Mouse (Mus musculus) forebrain, embryonic 13.5 days (tissue): ENCODE data around the gene Klhl26. TPM values are rescaled to one million over a fixed set of nuclear protein-coding genes. Genes with fewer than 3 reads are reported as not detected.

ENCODE experiments used
- ATAC-seq: fragments of 200-750 bp; cut with Nextera tagmentation; 2 replicates; pipeline ENCODE4 v1.8.0; 2017
- H3K27ac ChIP-seq: fragments of 300-500 bp; sonication (generic); 2 replicates; pipeline ENCODE4 v1.5.1; 2015; ENCODE audit warnings: inconsistent platforms, mild to moderate bottlenecking, moderate library complexity
- H3K27me3 ChIP-seq: fragments of 300-500 bp; sonication (generic); 2 replicates; pipeline ENCODE4 v1.6.1; 2015; ENCODE audit warnings: mild to moderate bottlenecking, inconsistent platforms
- H3K36me3 ChIP-seq: fragments of 300-500 bp; sonication (generic); 2 replicates; pipeline ENCODE4 v1.6.1; 2015; ENCODE audit warnings: mild to moderate bottlenecking, inconsistent platforms; ENCODE audit not compliant: poor library complexity, severe bottlenecking
- H3K4me1 ChIP-seq: fragments of 300-500 bp; sonication (generic); 2 replicates; pipeline ENCODE4 v1.6.1; 2015; ENCODE audit warnings: inconsistent platforms
- H3K4me2 ChIP-seq: fragments of 300-500 bp; sonication (generic); 2 replicates; pipeline ENCODE4 v1.6.1; 2015; ENCODE audit warnings: inconsistent platforms, mild to moderate bottlenecking, moderate library complexity
- H3K4me3 ChIP-seq: fragments of 300-500 bp; sonication (generic); 2 replicates; pipeline ENCODE4 v1.5.1; 2015; ENCODE audit warnings: mild to moderate bottlenecking, inconsistent platforms
- H3K9ac ChIP-seq: fragments of 300-500 bp; sonication (generic); 2 replicates; pipeline ENCODE4 v1.6.1; 2015; ENCODE audit warnings: mild to moderate bottlenecking, inconsistent platforms
- H3K9me3 ChIP-seq: fragments of 300-500 bp; sonication (generic); replicated peaks from 2 replicates; pipeline ENCODE4 v1.6.1; 2016; ENCODE audit warnings: inconsistent platforms
- WGBS: fragments of 180-500 bp; shearing (Covaris S2); methylation state at CpG from one replicate; pipeline ENCODE4 v1.1.7; 2015; 5-methylcytosine and 5-hydroxymethylcytosine counted together
- polyA plus RNA-seq: library from polyadenylated mRNA; unstranded; fragments of >200 nt; fragmentation: Nextera tagmentation; extraction: Ambion mirVana; gene quantifications from 2 replicates; pipeline ENCODE4 v1.2.1, GENCODE M21; 2015

Klhl26 gene
- polyA plus RNA-seq, 1 experiment from 2014 or later = 15.3 TPM

GRCm38 (mm10) chr8:70457882-70458281 lies 18.9 kb downstream of the Klhl26 start:
- Histone ChIP-seq H3K36me3 (0 out of 2 replicates have a peak, but pooled peaks cover 6% of the 10 kb centered on the region), H3K9me3 (no peaks in the 10 kb centered on the region; the same call in 1 of the 2 replicates), H3K27me3 (no peaks in the 10 kb centered on the region), H3K9ac (no peak overlapping the region), H3K4me2 (no peak overlapping the region), H3K4me1 (no peaks in the 10 kb centered on the region), H3K4me3 (no peak overlapping the region), H3K27ac (no peak overlapping the region)
- ATAC-seq = no peak
- 89% methylated on average over 6 of the region's 6 CpGs for WGBS

GRCm38 (mm10) chr8:70456996-70457395 lies 19.8 kb downstream of the Klhl26 start:
- ATAC-seq = no peak
- WGBS = 92% methylated on average over 1 of the region's 1 CpGs
- 0 out of 2 replicates have a peak, but pooled peaks cover 5% of the 10 kb centered on the region for H3K27me3 ChIP-seq

GRCm38 (mm10) chr8:70453852-70454251 lies 22.9 kb downstream of the Klhl26 start:
- Histone ChIP-seq H3K4me2 (no peak overlapping the region), H3K4me3 (no peak overlapping the region), H3K36me3 (peaks cover 29% of the 10 kb centered on the region), H3K27me3 (0 out of 2 replicates have a peak, but pooled peaks cover 5% of the 10 kb centered on the region), H3K4me1 (no peaks in the 10 kb centered on the region), H3K27ac (no peak overlapping the region), H3K9me3 (no peaks in the 10 kb centered on the region), H3K9ac (no peak overlapping the region)
- no peak for ATAC-seq
- WGBS = 90% methylated on average over 5 of the region's 5 CpGs

More at GRCm38 (mm10) chr8:70456996-70457395, 19.8 kb downstream of the Klhl26 start:
- Histone ChIP-seq H3K9ac (peak overlapping the region; percentile 26; the same call in 1 of the 2 replicates), H3K4me2 (no peak overlapping the region), H3K4me1 (no peaks in the 10 kb centered on the region), H3K27ac (no peak overlapping the region), H3K4me3 (no peak overlapping the region), H3K36me3 (peaks cover 13% of the 10 kb centered on the region), H3K9me3 (no peaks in the 10 kb centered on the region; the same call in 1 of the 2 replicates)

- Histone ChIP-seq H3K9me3 (no peaks in the 10 kb centered on the region), H3K27ac (no peak overlapping the region), H3K36me3 (peaks cover 29% of the 10 kb centered on the region), H3K4me3 (no peak overlapping the region), H3K4me1 (no peaks in the 10 kb centered on the region), H3K4me2 (no peak overlapping the region), H3K27me3 (0 out of 2 replicates have a peak, but pooled peaks cover 5% of the 10 kb centered on the region), H3K9ac (no peak overlapping the region)
- 66% methylated on average over 52 of the region's 52 CpGs for WGBS
- ATAC-seq = no peak
Observed at GRCm38 (mm10) chr8:70452196-70452966, 24.4 kb downstream of the Klhl26 start.

- Histone ChIP-seq H3K9ac (no peak overlapping the region), H3K4me3 (no peak overlapping the region), H3K4me1 (no peaks in the 10 kb centered on the region), H3K9me3 (no peaks in the 10 kb centered on the region), H3K27ac (no peak overlapping the region), H3K4me2 (no peak overlapping the region), H3K36me3 (peaks cover 29% of the 10 kb centered on the region), H3K27me3 (0 out of 2 replicates have a peak, but pooled peaks cover 5% of the 10 kb centered on the region)
- 72% methylated on average over 19 of the region's 19 CpGs for WGBS
- ATAC-seq = no peak
Observed at GRCm38 (mm10) chr8:70447639-70448420, 28.9 kb downstream of the Klhl26 start.

- H3K9me3 ChIP-seq = no peaks in the 10 kb centered on the region
- H3K27ac ChIP-seq = no peak overlapping the region
- H3K4me1 ChIP-seq = no peaks in the 10 kb centered on the region
- no peak overlapping the region for H3K9ac ChIP-seq
- H3K27me3 ChIP-seq = no peaks in the 10 kb centered on the region
- H3K4me3 ChIP-seq = no peak overlapping the region
- ATAC-seq = no peak
- peaks cover 12% of the 10 kb centered on the region for H3K36me3 ChIP-seq
- 78% methylated on average over 1 of the region's 1 CpGs for WGBS
- no peak overlapping the region for H3K4me2 ChIP-seq
Observed at GRCm38 (mm10) chr8:70445988-70446387, 30.8 kb downstream of the Klhl26 start.

GRCm38 (mm10) chr8:70443326-70443725 lies 33.4 kb downstream of the Klhl26 start:
- Histone ChIP-seq H3K4me1 (peaks cover 11% of the 10 kb centered on the region), H3K9ac (no peak overlapping the region), H3K36me3 (no peaks in the 10 kb centered on the region), H3K4me2 (no peak overlapping the region), H3K27ac (no peak overlapping the region), H3K4me3 (no peak overlapping the region), H3K27me3 (no peaks in the 10 kb centered on the region), H3K9me3 (no peaks in the 10 kb centered on the region)
- 87% methylated on average over 4 of the region's 4 CpGs for WGBS
- no peak for ATAC-seq

- ATAC-seq = no peak
- H3K27me3 ChIP-seq = no peaks in the 10 kb centered on the region
Observed at GRCm38 (mm10) chr8:70441565-70441964, 35.2 kb downstream of the Klhl26 start.

GRCm38 (mm10) chr8:70440246-70440645 lies 36.5 kb downstream of the Klhl26 start:
- H3K9ac ChIP-seq = peak overlapping the region; percentile 78; the same call in 1 of the 2 replicates
- peak overlapping the region; percentile 63; the same call in 1 of the 2 replicates for H3K4me3 ChIP-seq
- H3K27me3 ChIP-seq = no peaks in the 10 kb centered on the region
- H3K36me3 ChIP-seq = no peaks in the 10 kb centered on the region
- ATAC-seq = no peak
- H3K9me3 ChIP-seq = no peaks in the 10 kb centered on the region
- WGBS = 49% methylated on average over 3 of the region's 3 CpGs
- H3K4me1 ChIP-seq = peaks cover 17% of the 10 kb centered on the region
- H3K27ac ChIP-seq = peak overlapping the region; percentile 87; the same call in 1 of the 2 replicates
- peak overlapping the region; percentile 83 for H3K4me2 ChIP-seq

More at GRCm38 (mm10) chr8:70441565-70441964, 35.2 kb downstream of the Klhl26 start:
- H3K9ac ChIP-seq = no peak overlapping the region
- no peak overlapping the region for H3K4me3 ChIP-seq
- no peak overlapping the region for H3K4me2 ChIP-seq
- H3K36me3 ChIP-seq = no peaks in the 10 kb centered on the region
- H3K4me1 ChIP-seq = peaks cover 17% of the 10 kb centered on the region
- H3K27ac ChIP-seq = no peak overlapping the region
- 78% methylated on average over 3 of the region's 3 CpGs for WGBS
- no peaks in the 10 kb centered on the region for H3K9me3 ChIP-seq

GRCm38 (mm10) chr8:70439848-70440179 lies 37.0 kb downstream of the Klhl26 start:
- Histone ChIP-seq H3K4me3 (peak overlapping the region; percentile 63), H3K4me2 (peak overlapping the region; percentile 83), H3K27ac (peak overlapping the region; percentile 87), H3K36me3 (no peaks in the 10 kb centered on the region), H3K9ac (peak overlapping the region; percentile 78), H3K4me1 (peaks cover 17% of the 10 kb centered on the region), H3K27me3 (no peaks in the 10 kb centered on the region), H3K9me3 (no peaks in the 10 kb centered on the region)
- ATAC-seq = no peak
- 6% methylated on average over 7 of the region's 7 CpGs for WGBS

GRCm38 (mm10) chr8:70439055-70439847 lies 37.5 kb downstream of the Klhl26 start, which contains the start of gene Crtc1:
Gene Crtc1, minus strand, starts transcription at chr8:70439579.
- Histone ChIP-seq H3K27me3 (no peaks in the 10 kb centered on the region), H3K9ac (peak within 1 kb of the TSS; percentile 78), H3K36me3 (no peaks in the 10 kb centered on the region), H3K4me2 (peak within 1 kb of the TSS; percentile 83), H3K4me1 (peaks cover 17% of the 10 kb centered on the region), H3K27ac (peak within 1 kb of the TSS; percentile 87), H3K9me3 (no peaks in the 10 kb centered on the region), H3K4me3 (peak within 1 kb of the TSS; percentile 63)
- peak; percentile 98 for ATAC-seq
- WGBS = under 1% methylated on average over 67 of the region's 70 CpGs
